Mouse (Mus musculus) limb, embryonic 15.5 days (tissue): ENCODE measurements around the gene Mest. TPM values are rescaled to one million over a fixed set of nuclear protein-coding genes. Genes with fewer than 3 reads are reported as not detected.

Experiments used
- ATAC-seq: fragments of 200-750 bp; cut with Nextera tagmentation; 2 replicates; pipeline ENCODE4 v1.8.0; 2017; ENCODE audit warnings: low read depth, moderate TSS enrichment; ENCODE audit not compliant: insufficient number of reproducible peaks, low FRiP score, low TSS enrichment
- H3K27ac ChIP-seq: fragments of 300-500 bp; sonication (generic); 2 replicates; pipeline ENCODE4 v1.5.1; 2015; ENCODE audit warnings: moderate library complexity, mild to moderate bottlenecking, inconsistent platforms
- H3K27me3 ChIP-seq: fragments of 300-500 bp; sonication (generic); 2 replicates; pipeline ENCODE4 v1.6.1; 2015; ENCODE audit warnings: inconsistent platforms
- H3K36me3 ChIP-seq: fragments of 300-500 bp; sonication (generic); 2 replicates; pipeline ENCODE4 v1.6.1; 2015; ENCODE audit warnings: inconsistent platforms
- H3K4me1 ChIP-seq: fragments of 300-500 bp; sonication (generic); 2 replicates; pipeline ENCODE4 v1.6.1; 2015; ENCODE audit warnings: inconsistent platforms
- H3K4me2 ChIP-seq: fragments of 300-500 bp; sonication (generic); 2 replicates; pipeline ENCODE4 v1.6.1; 2015; ENCODE audit warnings: mild to moderate bottlenecking, inconsistent platforms
- H3K4me3 ChIP-seq: fragments of 300-500 bp; sonication (generic); 2 replicates; pipeline ENCODE4 v1.5.1; 2015; ENCODE audit warnings: mild to moderate bottlenecking, inconsistent platforms
- H3K9ac ChIP-seq: fragments of 300-500 bp; sonication (generic); 2 replicates; pipeline ENCODE4 v1.6.1; 2015; ENCODE audit warnings: inconsistent platforms
- H3K9me3 ChIP-seq: fragments of 300-500 bp; sonication (generic); 2 replicates; pipeline ENCODE4 v1.6.1; 2016; ENCODE audit warnings: inconsistent platforms
- WGBS: fragments of 180-500 bp; shearing (Covaris S2); methylation state at CpG from one replicate; pipeline ENCODE4 v1.1.7; 2015; 5-methylcytosine and 5-hydroxymethylcytosine counted together
- microRNA counts: library from miRNA; unstranded; fragments of <30 nt; microRNA quantifications from one replicate; lab custom pipeline; 2016
- microRNA-seq: library from miRNA; unstranded; fragments of <30 nt; microRNA quantifications from one replicate; pipeline ENCODE4, GENCODE M21; 2016
- polyA plus RNA-seq: library from polyadenylated mRNA; unstranded; fragments of >200 nt; fragmentation: Nextera tagmentation; extraction: Ambion mirVana; gene quantifications from 2 replicates; pipeline ENCODE4 v1.2.1, GENCODE M21; 2015

Gene Mest
- polyA plus RNA-seq, 1 experiment from 2014 or later, result 1,721 TPM

DNA sequence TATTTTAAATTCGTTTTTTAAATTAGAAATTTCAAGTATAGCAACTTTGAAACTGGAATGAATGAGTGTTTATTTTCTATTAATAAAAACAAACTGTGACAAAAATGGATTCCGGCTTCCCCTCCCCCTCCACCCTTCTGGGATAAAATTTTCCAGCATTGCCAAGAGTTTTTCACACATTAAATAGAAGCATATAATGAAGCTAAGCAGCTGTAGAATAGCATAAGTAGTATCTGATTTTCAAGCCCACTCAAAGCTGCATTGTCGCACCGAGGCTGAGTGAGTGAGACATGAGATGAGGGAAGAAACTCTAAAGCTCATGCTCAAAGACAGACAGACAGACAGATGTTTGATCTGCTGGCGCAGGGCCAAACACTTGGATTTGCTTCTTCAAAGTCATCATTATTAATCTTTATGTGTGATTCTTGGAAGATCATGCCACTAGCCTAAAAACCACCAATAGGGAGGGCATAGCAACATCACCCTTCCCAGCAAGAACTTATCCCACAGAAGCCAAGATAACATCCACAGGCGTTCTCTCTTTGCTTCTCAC is 25.1 kb downstream of the Mest start:
- Histone ChIP-seq H3K9me3 (no peaks in the 10 kb centered on the region), H3K9ac (no peak overlapping the region), H3K27ac (peak overlapping the region; percentile 18; the same call in 1 of the 2 replicates), H3K4me3 (no peak overlapping the region), H3K4me2 (no peak overlapping the region), H3K36me3 (peaks cover 51% of the 10 kb centered on the region), H3K4me1 (0 out of 2 replicates have a peak, but pooled peaks cover 7% of the 10 kb centered on the region), H3K27me3 (no peaks in the 10 kb centered on the region)
- no peak for ATAC-seq
- WGBS, result 59% methylated on average over 6 of the region's 6 CpGs

DNA sequence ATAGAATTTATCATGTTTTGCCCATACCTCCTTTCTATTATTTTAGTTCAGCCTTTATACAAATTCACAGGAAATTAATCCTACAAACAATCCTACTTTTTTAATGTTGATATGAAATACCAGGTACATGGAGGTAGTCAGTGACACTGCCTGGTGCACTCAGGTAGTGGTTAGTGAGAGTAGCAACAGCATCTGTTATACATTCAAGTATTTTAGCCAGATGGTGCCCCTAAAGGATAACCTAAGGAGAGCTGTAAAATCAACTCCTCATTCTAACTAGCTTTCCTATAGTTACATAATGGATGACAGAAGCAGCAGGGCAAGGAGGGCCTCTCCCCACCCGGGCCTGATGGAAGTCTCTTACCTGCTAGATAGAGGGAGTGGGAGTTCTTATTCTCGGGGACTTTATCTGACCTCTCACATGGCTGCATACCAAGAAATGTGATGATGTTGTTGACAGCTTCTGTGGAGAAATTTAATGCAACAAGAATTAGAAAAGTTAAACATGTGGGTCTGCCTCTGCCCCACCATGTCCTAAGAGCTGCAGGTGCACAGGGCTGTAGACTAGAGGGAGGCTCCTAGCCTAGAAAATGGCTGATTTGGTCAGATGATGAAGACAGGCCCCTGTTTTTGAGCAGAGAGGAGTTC is 25.8 kb downstream of the Mest start:
- H3K9me3 ChIP-seq, result no peaks in the 10 kb centered on the region

DNA sequence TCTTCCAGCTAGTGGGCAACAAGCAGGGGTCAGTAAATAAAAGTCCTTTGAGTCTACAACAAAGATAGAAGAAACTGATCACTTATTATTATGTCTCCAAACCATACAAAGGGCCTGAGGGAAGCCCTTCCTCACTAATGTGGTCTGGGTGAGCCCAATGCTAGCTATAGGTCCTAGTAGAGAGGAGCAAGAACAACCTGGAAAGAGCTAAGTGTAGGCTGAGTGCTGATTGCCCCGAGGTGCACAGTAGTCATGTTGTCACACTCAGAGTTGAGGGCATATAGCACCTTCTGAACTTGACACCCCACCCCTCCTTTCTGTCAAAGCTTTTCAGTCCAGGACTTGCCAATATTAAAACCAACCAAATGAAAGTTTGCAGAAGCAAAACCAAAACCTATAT is 26.5 kb downstream of the Mest start:
- peak; percentile 57; the same call in 1 of the 2 replicates for ATAC-seq
- no peak overlapping the region for H3K27ac ChIP-seq
- H3K9me3 ChIP-seq, result no peaks in the 10 kb centered on the region
- 58% methylated on average over 1 of the region's 1 CpGs for WGBS
- no peak overlapping the region for H3K4me3 ChIP-seq
- 0 out of 2 replicates have a peak, but pooled peaks cover 7% of the 10 kb centered on the region for H3K4me1 ChIP-seq
- no peak overlapping the region for H3K4me2 ChIP-seq
- H3K27me3 ChIP-seq, result no peaks in the 10 kb centered on the region
- no peak overlapping the region for H3K9ac ChIP-seq
- peaks cover 41% of the 10 kb centered on the region for H3K36me3 ChIP-seq

More for the DNA sequence above, 25.8 kb downstream of the Mest start:
- 0 out of 2 replicates have a peak overlapping the region, but pooled peaks have one; percentile 9 for H3K27ac ChIP-seq
- H3K4me3 ChIP-seq, result no peak overlapping the region
- H3K36me3 ChIP-seq, result peaks cover 45% of the 10 kb centered on the region
- H3K4me2 ChIP-seq, result no peak overlapping the region
- 0 out of 2 replicates have a peak, but pooled peaks cover 7% of the 10 kb centered on the region for H3K4me1 ChIP-seq
- no peak overlapping the region for H3K9ac ChIP-seq
- 0 out of 2 replicates have a peak, but pooled peaks have one; percentile 41 for ATAC-seq
- no peaks in the 10 kb centered on the region for H3K27me3 ChIP-seq
- WGBS, result 41% methylated on average over 2 of the region's 2 CpGs

DNA sequence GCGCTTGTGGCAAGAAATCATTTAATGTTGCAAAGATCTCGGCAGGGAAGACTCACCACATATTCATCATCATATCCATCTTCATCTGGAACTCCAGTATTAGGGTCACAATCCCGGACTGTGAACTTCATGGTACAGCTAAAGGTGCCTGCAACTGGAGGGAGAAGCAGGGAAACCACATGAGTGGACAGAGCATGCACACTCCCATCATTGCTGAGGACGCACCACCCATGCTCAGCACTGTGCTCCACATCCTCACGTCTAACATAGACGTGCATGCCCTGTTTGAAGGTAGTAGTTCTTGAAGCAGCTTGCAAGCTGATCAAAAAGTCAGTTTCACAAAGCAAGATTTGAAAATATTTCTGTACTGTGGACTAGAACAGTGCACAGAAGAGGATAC is 27.1 kb downstream of the Mest start:
- no peak for ATAC-seq

DNA sequence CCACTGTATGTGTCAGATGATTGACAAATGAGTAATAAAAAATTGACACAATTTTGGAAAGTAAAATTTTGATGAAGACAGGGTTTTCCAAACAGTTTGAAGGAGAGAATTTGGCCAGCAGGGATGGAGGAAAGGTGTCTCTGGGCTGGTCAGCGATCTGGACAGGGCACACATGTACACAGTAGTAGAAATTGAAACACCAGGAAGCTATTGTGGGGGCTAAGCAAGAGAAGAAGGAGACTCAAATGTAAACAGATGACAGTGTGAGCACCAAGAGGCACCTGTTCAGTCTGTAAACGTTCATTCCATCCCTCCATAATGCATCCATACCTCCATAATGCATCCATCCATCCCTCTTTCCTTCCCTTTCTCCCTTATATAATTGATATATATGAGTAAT is 27.9 kb downstream of the Mest start:
- H3K9ac ChIP-seq, result no peak overlapping the region
- ATAC-seq, result no peak
- H3K9me3 ChIP-seq, result no peaks in the 10 kb centered on the region
- H3K36me3 ChIP-seq, result peaks cover 29% of the 10 kb centered on the region
- 72% methylated on average over 2 of the region's 2 CpGs for WGBS
- no peak overlapping the region for H3K27ac ChIP-seq
- H3K27me3 ChIP-seq, result no peaks in the 10 kb centered on the region
- H3K4me1 ChIP-seq, result 0 out of 2 replicates have a peak, but pooled peaks cover 7% of the 10 kb centered on the region
- H3K4me3 ChIP-seq, result no peak overlapping the region
- H3K4me2 ChIP-seq, result no peak overlapping the region

More for the DNA sequence above, 27.1 kb downstream of the Mest start:
- H3K36me3 ChIP-seq, result peaks cover 35% of the 10 kb centered on the region
- H3K27me3 ChIP-seq, result no peaks in the 10 kb centered on the region
- H3K4me3 ChIP-seq, result no peak overlapping the region
- H3K9me3 ChIP-seq, result no peaks in the 10 kb centered on the region
- H3K9ac ChIP-seq, result no peak overlapping the region
- no peak overlapping the region for H3K4me2 ChIP-seq
- 0 out of 2 replicates have a peak, but pooled peaks cover 7% of the 10 kb centered on the region for H3K4me1 ChIP-seq
- H3K27ac ChIP-seq, result no peak overlapping the region
- WGBS, result 66% methylated on average over 6 of the region's 6 CpGs

MicroRNA genes within 50 kb of the gene (microRNA counts, 519-probe panel; counts per million panel counts)
- 3,042 counts per million, percentile 70 among the panel's probes with 10 or more counts for microRNA mmu-miR-335-3p (lab: Ali Mortazavi, UCI)
- microRNA mmu-miR-335-5p (lab: Ali Mortazavi, UCI), result 4,426 counts per million, percentile 96 among the panel's probes with 10 or more counts

Small RNA genes within 50 kb of the gene (microRNA-seq; reads per million reads assigned to microRNA genes)
- 56,533 reads per million, percentile 99 among the genes with 10 or more reads in this experiment for gene Mir335

Other genes starting within 250 kb of the Mest start
- gene Tmem209, start 213.8 kb upstream of the Mest start, polyA plus RNA-seq, result 28.0 and 28.1 TPM in 2 replicates
- gene Ssmem1, start 213.7 kb upstream of the Mest start, polyA plus RNA-seq, result 0.14 TPM in 1 of 2 replicates, not detected in the other
- gene Cpa2, start 182.0 kb upstream of the Mest start, polyA plus RNA-seq, result 4.8 and 6.7 TPM in 2 replicates
- gene Cpa4, start 155.2 kb upstream of the Mest start, polyA plus RNA-seq, result 5.2 and 6.3 TPM in 2 replicates
- gene Cpa5, start 112.5 kb upstream of the Mest start, polyA plus RNA-seq, result 0.27 and 0.83 TPM in 2 replicates
- 1.7 and 1.9 TPM in 2 replicates for gene Cpa1, start 84.3 kb upstream of the Mest start, polyA plus RNA-seq
- 28.6 and 46.4 TPM in 2 replicates for gene Cep41, start 29.8 kb upstream of the Mest start, polyA plus RNA-seq
- gene Copg2, start 173.2 kb downstream of the Mest start, polyA plus RNA-seq, result 26.0 and 29.8 TPM in 2 replicates
- 0.28 and 0.31 TPM in 2 replicates for gene Tsga13, start 192.0 kb downstream of the Mest start, polyA plus RNA-seq
- 10.1 and 12.6 TPM in 2 replicates for gene Klf14, start 235.5 kb downstream of the Mest start, polyA plus RNA-seq